Mouse (Mus musculus) layer of hippocampus, adult 2 months (tissue): ENCODE data around the gene Cc2d1a. TPM values are rescaled to one million over a fixed set of nuclear protein-coding genes. Genes with fewer than 3 reads are reported as not detected.
A peak's percentile ranks its signal among the peaks of the same experiment; 100 is the strongest.

Source experiments
- DNase-seq, 2 experiments: peaks; one replicate each; pipeline ENCODE4 v3.0.0; 2022; ENCODE audit warnings: low spot score in 2 of 2
- H3K27ac ChIP-seq: fragments of 200-600 bp; 2 replicates; pipeline ENCODE4 v1.8.1; 2022
- H3K4me3 ChIP-seq: fragments of 200-600 bp; 2 replicates; pipeline ENCODE4 v1.8.1; 2022; ENCODE audit warnings: mild to moderate bottlenecking
- CTCF ChIP-seq: fragments of 200-600 bp; conservative IDR thresholded peaks from 2 replicates; pipeline ENCODE4 v1.8.1; 2022; ENCODE audit warnings: antibody characterized with exemption, mild to moderate bottlenecking, moderate library complexity
- total RNA-seq, 2 experiments: library from RNA; stranded (reverse); gene quantifications; 2 replicates each; pipeline ENCODE4 v1.2.3; 2021

The Cc2d1a gene
- total RNA-seq, 2 experiments from 2014 or later: 53.2 to 57.8 TPM

DNA sequence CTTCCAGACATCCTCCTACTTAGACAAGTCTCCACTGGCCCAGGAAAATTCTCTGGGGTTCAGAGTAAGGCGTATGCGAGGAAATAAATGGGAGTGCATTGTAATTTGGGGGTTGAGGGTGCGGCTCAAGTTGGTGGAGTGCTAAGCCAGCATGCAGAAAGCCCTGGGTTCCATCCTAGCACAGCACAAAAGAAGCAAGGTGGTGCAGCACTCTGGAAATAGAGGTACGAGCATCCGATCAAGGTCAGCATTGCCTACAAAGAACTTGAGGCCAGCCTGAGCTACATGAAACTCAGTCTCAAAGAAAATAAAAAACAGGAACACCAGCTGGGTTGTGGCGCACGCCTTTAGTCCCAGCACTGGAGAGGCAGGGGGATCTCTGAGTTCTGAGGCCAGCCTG is 37.4 kb upstream of the Cc2d1a start, which contains the start of gene Nanos3:
Gene Nanos3 (minus strand): TSS at position 101 of the 400 bp plus-strand sequence.
- peak within 1 kb of the TSS; percentile 86 for H3K27ac ChIP-seq

DNA sequence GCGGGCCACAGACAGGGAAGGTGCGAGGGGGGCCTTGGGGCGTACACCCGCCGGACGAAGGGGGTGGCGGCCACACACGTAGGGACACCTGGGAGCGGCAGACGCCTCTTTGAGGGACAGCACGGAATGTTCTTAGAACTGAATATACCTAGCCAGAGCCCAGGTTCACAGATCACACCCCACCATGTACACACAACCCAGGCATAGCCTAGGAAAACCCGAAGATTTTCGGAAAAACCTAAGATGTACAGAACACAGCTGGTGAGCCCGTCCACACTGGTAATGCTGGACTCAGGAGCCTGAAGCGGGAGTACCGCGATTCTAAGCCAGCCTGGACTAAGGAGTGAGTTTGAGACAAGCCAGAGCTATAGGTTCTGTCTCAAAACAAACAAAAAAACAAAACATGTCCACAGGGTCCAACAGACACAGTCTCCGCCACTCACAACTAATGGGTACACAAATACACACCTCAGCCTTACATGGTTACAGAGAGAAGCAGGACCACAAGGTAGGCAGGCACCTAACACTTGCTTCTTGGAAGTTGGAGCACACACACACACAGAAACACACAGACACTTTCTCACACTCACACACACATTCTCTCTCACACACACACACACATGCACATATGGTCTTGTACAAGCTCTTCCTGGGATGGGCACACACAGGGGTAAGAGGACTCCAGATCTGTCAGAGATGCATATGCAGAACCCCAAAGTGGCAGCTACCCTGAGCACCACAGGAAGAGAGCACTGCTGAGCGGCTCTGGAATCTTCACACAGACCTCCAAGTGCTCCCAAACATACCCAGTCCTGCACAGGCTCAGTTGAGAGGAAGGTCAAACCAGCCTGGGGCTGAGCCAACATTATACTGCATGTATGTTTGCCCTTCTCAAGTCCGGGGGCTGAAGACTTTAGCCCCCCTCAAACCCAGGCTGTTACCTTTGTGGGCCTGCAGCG is 36.6 kb upstream of the Cc2d1a start:
- Histone ChIP-seq H3K4me3 (peak overlapping the region; percentile 67), H3K27ac (peak overlapping the region; percentile 86)
- TF ChIP-seq CTCF: no peak
- peak in 1 of 2 experiments; percentile 29 for DNase-seq

More for the DNA sequence above, 37.4 kb upstream of the Cc2d1a start, which contains the start of gene Nanos3:
- H3K4me3 ChIP-seq: peak within 1 kb of the TSS; percentile 67
- no peak for TF ChIP-seq CTCF
- no peak for DNase-seq

DNA sequence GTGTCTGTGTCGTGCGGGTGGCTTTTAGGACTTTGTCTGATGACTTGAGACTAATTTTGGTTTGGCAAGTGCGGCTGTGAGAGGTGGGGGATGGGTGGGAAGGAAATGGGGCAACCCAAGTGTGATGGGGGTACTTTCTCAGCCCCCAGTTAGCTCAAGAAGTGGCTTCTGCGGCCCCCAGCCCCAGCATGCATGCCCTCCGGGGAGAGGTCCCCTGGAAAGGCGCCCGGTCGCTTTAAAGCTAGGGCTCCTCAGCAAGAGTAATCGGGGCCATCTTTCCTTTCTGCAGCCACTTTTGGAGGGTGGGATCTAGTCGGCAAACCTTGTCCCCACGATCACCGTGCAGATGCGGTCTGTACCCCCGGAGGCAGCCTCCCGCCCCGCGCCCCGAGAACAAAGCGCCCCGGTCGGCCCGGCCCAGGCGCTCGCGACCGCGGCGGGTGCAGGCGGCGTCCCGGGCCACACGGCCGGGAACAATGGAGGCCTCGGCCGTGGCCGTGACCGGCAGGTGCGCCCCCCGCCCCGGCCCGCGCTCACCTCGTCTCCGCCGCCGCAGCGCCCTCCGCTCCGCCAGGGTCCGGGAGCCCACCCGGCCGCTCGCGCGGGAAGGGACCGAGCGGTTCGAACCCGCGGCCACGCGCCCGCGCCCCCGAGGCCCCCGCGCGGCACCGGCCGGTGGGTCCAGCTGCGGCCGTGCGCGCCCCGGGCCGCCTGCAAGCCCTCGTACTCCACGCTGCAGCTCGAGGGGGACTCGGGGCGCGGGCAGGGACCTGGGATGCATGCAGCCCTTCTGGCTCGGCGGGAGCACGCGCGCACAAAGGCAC is 35.7 kb upstream of the Cc2d1a start:
- peak overlapping the region; percentile 67 for H3K4me3 ChIP-seq
- no peak for DNase-seq
- no peak for TF ChIP-seq CTCF
- peak overlapping the region; percentile 86 for H3K27ac ChIP-seq

GRCm38 (mm10) chr8:84182833-84183232 is 35.1 kb upstream of the Cc2d1a start:
- no peak for DNase-seq
- H3K27ac ChIP-seq: no peak overlapping the region
- TF ChIP-seq CTCF: no peak
- peak overlapping the region; percentile 67 for H3K4me3 ChIP-seq

DNA sequence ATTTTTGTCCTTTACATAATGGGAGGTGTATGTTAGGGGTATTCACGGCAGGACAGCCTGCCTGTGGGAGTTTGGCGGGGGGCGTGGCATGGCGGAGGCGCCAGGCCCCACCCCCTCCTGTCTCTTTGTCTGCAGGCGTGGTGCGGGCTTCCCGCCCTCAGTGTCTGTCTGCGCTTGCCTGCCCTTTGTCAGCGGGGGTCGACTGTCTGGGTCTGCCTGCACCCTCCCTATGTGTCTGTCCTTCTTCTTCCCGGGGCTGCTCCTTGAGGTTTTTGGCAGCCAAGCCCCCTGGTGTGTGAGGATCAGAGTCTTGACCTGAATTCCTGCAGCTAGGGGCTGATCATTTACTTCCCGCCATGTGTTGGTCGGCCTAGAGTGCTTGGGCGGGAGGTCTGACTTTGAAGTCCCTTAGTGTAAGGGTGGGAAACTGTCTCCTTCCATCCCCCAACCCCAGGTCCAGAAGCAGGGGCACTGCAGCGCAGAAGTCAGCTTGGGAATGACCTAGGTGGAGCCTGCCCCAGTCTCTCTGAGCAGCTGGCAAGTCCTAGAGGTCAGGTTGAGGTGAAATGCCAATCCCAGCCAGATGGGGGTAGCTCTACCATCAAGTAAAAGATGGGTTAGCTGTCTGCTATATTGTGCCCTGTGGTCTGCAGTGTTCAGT is 32.9 kb upstream of the Cc2d1a start:
- Histone ChIP-seq H3K4me3 (no peak overlapping the region; the same call in 1 of the 2 replicates), H3K27ac (no peak overlapping the region)
- no peak for DNase-seq
- TF ChIP-seq CTCF: no peak

DNA sequence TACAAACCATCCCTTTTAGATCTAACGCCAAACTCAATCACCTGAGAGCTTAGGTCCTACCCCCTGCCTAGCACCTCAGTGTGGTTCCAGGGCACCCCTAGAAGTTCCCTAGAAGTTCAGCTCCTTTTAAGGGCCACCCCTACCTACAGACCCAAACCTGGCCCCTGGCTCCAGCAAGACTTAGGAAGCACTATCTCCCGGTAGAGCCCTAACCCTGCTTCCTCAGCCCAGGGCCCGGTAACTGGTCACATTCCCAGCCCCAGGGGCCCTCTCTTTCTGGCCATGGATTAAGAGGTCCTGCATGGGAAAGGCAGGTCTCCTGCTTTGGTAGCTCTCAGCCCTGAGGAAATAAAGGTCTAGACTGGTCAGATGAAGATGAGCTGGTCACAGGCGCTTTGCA is 32.2 kb upstream of the Cc2d1a start:
- no peak overlapping the region for H3K4me3 ChIP-seq
- no peak overlapping the region for H3K27ac ChIP-seq
- no peak for TF ChIP-seq CTCF
- no peak for DNase-seq

GRCm38 (mm10) chr8:84178592-84178991 is 30.9 kb upstream of the Cc2d1a start:
- no peak for TF ChIP-seq CTCF
- DNase-seq: no peak
- Histone ChIP-seq H3K4me3 (no peak overlapping the region), H3K27ac (no peak overlapping the region)

- Histone ChIP-seq H3K4me3 (no peak overlapping the region), H3K27ac (no peak overlapping the region)
- DNase-seq: no peak
- TF ChIP-seq CTCF: no peak
Measured at GRCm38 (mm10) chr8:84177405-84177804, 29.7 kb upstream of the Cc2d1a start.

DNA sequence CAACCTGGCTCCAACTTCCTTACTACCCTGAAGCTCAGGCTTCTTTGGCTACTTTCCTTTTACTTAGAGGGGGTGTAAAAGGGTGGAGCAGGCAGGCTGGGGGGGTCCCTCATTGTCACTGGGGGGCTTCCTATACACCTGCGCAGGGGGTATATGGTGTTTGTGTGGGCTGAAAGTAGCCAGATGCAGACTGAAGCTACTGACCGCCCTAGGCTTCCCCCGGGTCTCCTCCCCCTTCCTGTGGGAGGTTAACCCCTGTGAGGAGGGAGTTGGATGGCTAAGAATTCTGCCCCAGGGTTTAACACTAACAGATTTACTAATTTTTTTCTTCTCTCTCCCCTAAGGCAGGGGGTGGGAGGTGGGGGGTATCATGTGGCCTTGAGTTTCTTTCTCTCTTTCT is 28.8 kb upstream of the Cc2d1a start:
- H3K27ac ChIP-seq: no peak overlapping the region
- TF ChIP-seq CTCF: no peak
- no peak for DNase-seq
- H3K4me3 ChIP-seq: no peak overlapping the region

DNA sequence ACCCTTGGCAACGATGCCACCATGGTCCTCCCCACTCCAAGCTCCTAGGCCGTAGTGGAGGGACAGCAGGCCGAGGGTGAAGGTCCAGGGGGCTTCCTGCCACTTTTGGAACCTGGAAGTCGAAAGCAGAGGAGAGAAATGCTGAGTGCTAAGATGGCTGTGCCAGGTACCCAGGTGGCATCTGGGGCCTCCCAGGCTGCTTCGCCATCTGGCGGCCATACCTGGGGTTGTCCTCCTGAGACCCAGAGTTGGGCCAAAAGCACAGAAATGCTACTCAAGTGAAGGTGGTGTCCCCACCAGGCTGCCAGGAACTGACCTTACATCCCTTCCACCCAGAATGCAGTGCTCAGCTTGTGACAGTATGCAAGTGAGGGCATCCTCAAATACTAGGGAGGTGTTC is 26.1 kb upstream of the Cc2d1a start:
- H3K4me3 ChIP-seq: no peak overlapping the region
- no peak for DNase-seq

DNA sequence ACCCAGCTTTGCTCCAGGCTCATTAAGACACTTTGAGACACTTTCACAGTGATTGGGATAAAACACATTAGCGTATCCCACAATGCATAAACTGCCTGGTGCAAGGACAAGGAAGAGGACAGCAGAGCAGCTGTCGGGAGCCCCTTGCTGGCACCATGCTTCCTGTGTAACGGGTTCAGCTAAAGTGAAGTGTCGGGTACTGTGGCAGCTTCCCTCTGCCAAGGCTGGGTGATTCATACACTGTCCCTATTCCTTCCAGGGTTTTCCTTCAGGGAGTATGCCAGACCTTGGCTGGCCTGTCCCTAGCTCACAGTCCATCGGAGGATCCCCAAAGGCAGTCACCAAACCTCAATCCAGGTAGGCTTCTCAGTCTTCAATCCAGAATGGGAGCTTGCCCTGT is 22.4 kb upstream of the Cc2d1a start:
- H3K4me3 ChIP-seq: no peak overlapping the region

More for the DNA sequence above, 26.1 kb upstream of the Cc2d1a start:
- no peak overlapping the region for H3K27ac ChIP-seq
- peak; percentile 54 for TF ChIP-seq CTCF

GRCm38 (mm10) chr8:84167696-84168095 is 20.0 kb upstream of the Cc2d1a start:
- Histone ChIP-seq H3K4me3 (no peak overlapping the region), H3K27ac (no peak overlapping the region)
- no peak for TF ChIP-seq CTCF
- DNase-seq: no peak

More for the DNA sequence above, 22.4 kb upstream of the Cc2d1a start:
- no peak for TF ChIP-seq CTCF
- H3K27ac ChIP-seq: no peak overlapping the region
- no peak for DNase-seq
